In the genomic region with DNA sequence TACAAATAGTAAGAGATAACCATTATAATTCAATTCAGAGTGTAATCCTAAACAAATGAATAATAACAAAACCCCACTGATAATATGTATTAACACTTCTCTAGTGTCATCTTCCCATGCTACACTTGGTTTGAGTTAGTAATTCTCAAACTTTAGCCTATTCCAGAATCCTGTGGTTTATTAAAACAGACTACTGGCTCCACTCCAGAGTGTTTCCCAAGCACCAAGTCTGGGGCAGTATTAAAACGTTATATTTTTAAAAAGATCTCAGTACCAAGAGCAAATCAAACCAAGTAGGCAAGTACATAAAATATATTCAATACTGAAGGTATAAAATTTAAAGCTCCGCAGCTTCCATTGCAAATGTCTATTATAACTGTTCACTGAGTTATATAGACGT, we compare ENCODE assay signal across 17 mouse cellular contexts.
"Had no signal": no experiment of that assay in that cellular context is flagged by ENCODE, and none has a peak within 500 bp of the region (broad histone marks: within the 10 kb centered on the region; RNA-seq: fewer than 3 reads in every experiment).

No protein-coding gene starts in this region.

- H3K9me3 ChIP-seq: limb, embryonic 12.5 days; limb, embryonic 15.5 days; liver, embryonic 12.5 days; liver, embryonic 15.5 days; neural tube, embryonic 12.5 days; neural tube, embryonic 15.5 days; stomach, embryonic 15.5 days had no signal

- H3K27ac ChIP-seq: limb, embryonic 12.5 days; limb, embryonic 15.5 days; liver, embryonic 12.5 days; liver, embryonic 15.5 days; neural tube, embryonic 12.5 days; neural tube, embryonic 15.5 days; stomach, embryonic 15.5 days had no signal

- ATAC-seq: liver, embryonic 12.5 days had no signal

- H3K4me3 ChIP-seq: limb, embryonic 12.5 days; limb, embryonic 15.5 days; liver, embryonic 12.5 days; liver, embryonic 15.5 days; neural tube, embryonic 12.5 days; neural tube, embryonic 15.5 days; stomach, embryonic 15.5 days had no signal

- DNase-seq: kidney, postnatal 14 days; kidney, postnatal 4 days; left cerebral cortex, postnatal 4 days; lung, adult 2 months; lung, postnatal 14 days; lung, postnatal 4 days; right cerebral cortex, adult 18-20 months; right cerebral cortex, postnatal 14 days; right cerebral cortex, postnatal 4 days; thymus, postnatal 36 days had no signal

- H3K36me3 ChIP-seq: limb, embryonic 12.5 days; limb, embryonic 15.5 days; liver, embryonic 12.5 days; liver, embryonic 15.5 days; neural tube, embryonic 12.5 days; neural tube, embryonic 15.5 days; stomach, embryonic 15.5 days had no signal

- H3K4me1 ChIP-seq: limb, embryonic 12.5 days; stomach, embryonic 15.5 days had no signal

- H3K9ac ChIP-seq: limb, embryonic 12.5 days; limb, embryonic 15.5 days; liver, embryonic 12.5 days; liver, embryonic 15.5 days; neural tube, embryonic 12.5 days; neural tube, embryonic 15.5 days; stomach, embryonic 15.5 days had no signal

- H3K27me3 ChIP-seq: limb, embryonic 12.5 days; limb, embryonic 15.5 days; liver, embryonic 12.5 days; liver, embryonic 15.5 days; neural tube, embryonic 12.5 days; neural tube, embryonic 15.5 days; stomach, embryonic 15.5 days had no signal
